ENCODE assay signal across 13 mouse cellular contexts in genomic region chr11:94944295-94944694, GRCm38 (mm10). TPM values are rescaled to one million over a fixed set of nuclear protein-coding genes. Genes with fewer than 3 reads are reported as not detected.
DNase-seq lines count a peak whose midpoint lies in the region; ATAC-seq and TF ChIP-seq lines count a peak whose summit lies in the region.
"Had no signal": no experiment of that assay in that cellular context is flagged by ENCODE, and none has a peak within 500 bp of the region (broad histone marks: within the 10 kb centered on the region; RNA-seq: fewer than 3 reads in every experiment).

No protein-coding gene starts in this region.

- no peaks in the 10 kb centered on the region for H3K9me3 ChIP-seq in kidney, postnatal 0 days (replicated peaks; ENCODE audit: low read length)
- no peaks in the 10 kb centered on the region for H3K9me3 ChIP-seq in forebrain, embryonic 11.5 days (ENCODE audit: control insufficient read depth, low read length)
- H3K9me3 ChIP-seq: midbrain, embryonic 12.5 days had no signal

- no peak overlapping the region for H3K4me3 ChIP-seq in kidney, postnatal 0 days (replicated peaks; ENCODE audit: low read depth, low read length)
- H3K4me3 ChIP-seq in myocyte = no peak overlapping the region
- no peak overlapping the region for H3K4me3 ChIP-seq in forebrain, embryonic 11.5 days (ENCODE audit: low read depth, low read length)
- H3K4me3 ChIP-seq: midbrain, embryonic 12.5 days had no signal

- 0 out of 2 replicates have a peak, but pooled peaks cover 5% of the 10 kb centered on the region for H3K36me3 ChIP-seq in kidney, postnatal 0 days (ENCODE audit: insufficient read depth, low read length)
- peaks cover 13% of the 10 kb centered on the region for H3K36me3 ChIP-seq in myocyte (ENCODE audit: control insufficient read depth, insufficient read depth)
- no peaks in the 10 kb centered on the region for H3K36me3 ChIP-seq in forebrain, embryonic 11.5 days (ENCODE audit: control insufficient read depth, insufficient read depth, low read length)
- H3K36me3 ChIP-seq: midbrain, embryonic 12.5 days had no signal

- H3K4me2 ChIP-seq in kidney, postnatal 0 days (ENCODE audit: low read length) = no peak overlapping the region
- peak overlapping the region; percentile 20 for H3K4me2 ChIP-seq in myocyte (ENCODE audit: low read depth)
- H3K4me2 ChIP-seq in forebrain, embryonic 11.5 days (ENCODE audit: low read depth, low read length, severe bottlenecking) = no peak overlapping the region
- H3K4me2 ChIP-seq: midbrain, embryonic 12.5 days had no signal

- ATAC-seq in kidney, postnatal 0 days (replicated peaks; ENCODE audit: low FRiP score, low read depth) = no peak
- no peak for ATAC-seq in forebrain, embryonic 11.5 days (replicated peaks; ENCODE audit: low FRiP score)
- ATAC-seq: activated CD4-positive, CD25-positive, alpha-beta regulatory T cell, adult 4 months had no signal

- no peaks in the 10 kb centered on the region for H3K4me1 ChIP-seq in kidney, postnatal 0 days (replicated peaks; ENCODE audit: insufficient read depth, low read length)
- H3K4me1 ChIP-seq in forebrain, embryonic 11.5 days (replicated peaks; ENCODE audit: control insufficient read depth, insufficient read depth, low read length) = no peaks in the 10 kb centered on the region

- DNase-seq in embryo, embryonic 11 days = peak; percentile 12
- no peak for DNase-seq in embryo, embryonic 10.5 days (ENCODE audit: low spot score)
- no peak for DNase-seq in kidney, postnatal 0 days (ENCODE audit: low spot score)
- DNase-seq in kidney, adult 9 months = no peak
- DNase-seq in ES-CJ7 (ENCODE audit: low read depth, low spot score) = peak; percentile 65
- no peak for DNase-seq in right cerebral cortex, postnatal 36 days (ENCODE audit: low spot score in 2 of 2)
- no peak for DNase-seq in forebrain, embryonic 11.5 days (ENCODE audit: low spot score)
- DNase-seq: cerebellum, adult 11 months had no signal

- no peak overlapping the region for H3K9ac ChIP-seq in kidney, postnatal 0 days (ENCODE audit: low read depth, low read length)
- no peak overlapping the region for H3K9ac ChIP-seq in forebrain, embryonic 11.5 days (ENCODE audit: low read length)
- H3K9ac ChIP-seq: midbrain, embryonic 12.5 days had no signal

- no peaks in the 10 kb centered on the region for H3K27me3 ChIP-seq in kidney, postnatal 0 days (ENCODE audit: insufficient read depth, low read length)
- no peaks in the 10 kb centered on the region for H3K27me3 ChIP-seq in myocyte (ENCODE audit: control insufficient read depth, insufficient read depth, insufficient read length)
- H3K27me3 ChIP-seq in forebrain, embryonic 11.5 days (ENCODE audit: control insufficient read depth, insufficient read depth, low read length) = no peaks in the 10 kb centered on the region; the same call in 1 of the 2 replicates

- 21% methylated on average over 8 of the region's 8 CpGs for WGBS in kidney, postnatal 0 days
- WGBS in forebrain, embryonic 11.5 days = 19% methylated on average over 8 of the region's 8 CpGs

- H3K27ac ChIP-seq in kidney, postnatal 0 days = no peak overlapping the region
- no peak overlapping the region for H3K27ac ChIP-seq in forebrain, embryonic 11.5 days (ENCODE audit: low read depth, low read length)
- H3K27ac ChIP-seq: midbrain, embryonic 12.5 days had no signal

- H3ac ChIP-seq in myocyte (ENCODE audit: control insufficient read depth, insufficient read length) = no peak overlapping the region

- TF ChIP-seq CTCF in kidney, postnatal 0 days (IDR thresholded peaks at IDR 0.05; ENCODE audit: low read depth) = peak; percentile 13; the same call in 1 of the 2 replicates

- no peaks in the 10 kb centered on the region for H3K79me2 ChIP-seq in myocyte (ENCODE audit: control insufficient read depth, insufficient read depth)

- no peak for TF ChIP-seq POLR2A in myocyte (IDR thresholded peaks at IDR 0.05; ENCODE audit: insufficient read length, low read depth)

TF ChIP-seq in myocyte, 11 proteins besides CTCF, POLR2A, EP300 and RAD21:
- no peak for TF ChIP-seq MYOD1 (IDR thresholded peaks at IDR 0.05; ENCODE audit: control insufficient read depth in 1 of 3, insufficient read length in 2 of 3, low read depth in 2 of 3)
- TF ChIP-seq TCF12 (IDR thresholded peaks at IDR 0.05; ENCODE audit: insufficient read depth, poor library complexity, severe bottlenecking) = no peak
- TF ChIP-seq REST (IDR thresholded peaks at IDR 0.05; ENCODE audit: insufficient read depth, insufficient read length) = no peak
- TF ChIP-seq E2F4 (IDR thresholded peaks at IDR 0.05; ENCODE audit: insufficient read depth) = no peak
- TF ChIP-seq POLR2AphosphoS2 (IDR thresholded peaks at IDR 0.05; ENCODE audit: insufficient read length, low read depth) = no peak

RNA-seq across cellular contexts. Expression of gene Col1a1, which starts 8.3 kb away (rescaled TPM):
- polyA plus RNA-seq in kidney, postnatal 0 days (2015; fragmentation: Nextera tagmentation; extraction: Ambion mirVana) = 353 and 441 TPM in 2 replicates
- polyA plus RNA-seq in myocyte (2012; fragmentation: generic; extraction: Trizol) = 206 TPM
- 163 and 164 TPM in 2 replicates for polyA plus RNA-seq in forebrain, embryonic 11.5 days (2014; fragmentation: Nextera tagmentation; extraction: Ambion mirVana)

RNA-seq across cellular contexts. Expression of gene Hils1, which starts 23.1 kb away (rescaled TPM):
- not detected in 2 replicates for polyA plus RNA-seq in kidney, postnatal 0 days (2015; fragmentation: Nextera tagmentation; extraction: Ambion mirVana)
- 0.37 TPM for polyA plus RNA-seq in myocyte (2012; fragmentation: generic; extraction: Trizol)
- polyA plus RNA-seq in forebrain, embryonic 11.5 days (2014; fragmentation: Nextera tagmentation; extraction: Ambion mirVana) = not detected in 2 replicates
- polyA plus RNA-seq: activated CD4-positive, CD25-positive, alpha-beta regulatory T cell, adult 4 months; large intestine, adult 2 months; liver, adult 2 months; midbrain, embryonic 12.5 days had no signal

RNA-seq across cellular contexts. Expression of gene Sgca, which starts 31.8 kb away (rescaled TPM):
- 0.28 and 0.52 TPM in 2 replicates for polyA plus RNA-seq in kidney, postnatal 0 days (2015; fragmentation: Nextera tagmentation; extraction: Ambion mirVana)
- 303 TPM for polyA plus RNA-seq in myocyte (2012; fragmentation: generic; extraction: Trizol)
- polyA plus RNA-seq in forebrain, embryonic 11.5 days (2014; fragmentation: Nextera tagmentation; extraction: Ambion mirVana) = not detected in 2 replicates
- polyA plus RNA-seq: liver, adult 2 months; midbrain, embryonic 12.5 days had no signal

RNA-seq across cellular contexts. Expression of gene Ppp1r9b, which starts 46.5 kb away (rescaled TPM):
- polyA plus RNA-seq in kidney, postnatal 0 days (2015; fragmentation: Nextera tagmentation; extraction: Ambion mirVana) = 10.3 and 10.6 TPM in 2 replicates
- 42.4 TPM for polyA plus RNA-seq in myocyte (2012; fragmentation: generic; extraction: Trizol)
- 17.2 and 18.6 TPM in 2 replicates for polyA plus RNA-seq in forebrain, embryonic 11.5 days (2014; fragmentation: Nextera tagmentation; extraction: Ambion mirVana)

Comparison
In these comparisons a context has a peak if more than half of its experiments do, and no peak if none do; other contexts are left out.
1. DNase-seq: peak in embryo, embryonic 11 days (single experiment) and ES-CJ7 (single experiment); none in embryo, embryonic 10.5 days (single experiment), kidney, postnatal 0 days (single experiment), kidney, adult 9 months (single experiment), right cerebral cortex, postnatal 36 days (0 of 2) and forebrain, embryonic 11.5 days (single experiment).
2. RNA of gene Sgca, which starts 31.8 kb away (polyA plus RNA-seq): 303 TPM in myocyte (single experiment); 0.28 to 0.52 TPM in kidney, postnatal 0 days and not detected in forebrain, embryonic 11.5 days; every median in the first group is over 100 times any median in the second.